Mouse (Mus musculus) midbrain, postnatal 0 days (tissue): ENCODE results near the gene Gm1673. TPM values are rescaled to one million over a fixed set of nuclear protein-coding genes. Genes with fewer than 3 reads are reported as not detected.

Experiments
- ATAC-seq: fragments of 200-750 bp; cut with Nextera tagmentation; 2 replicates; pipeline ENCODE4 v1.8.0; 2017; ENCODE audit warnings: moderate number of reproducible peaks, mild to moderate bottlenecking, moderate TSS enrichment, moderate library complexity; ENCODE audit not compliant: low FRiP score
- DNase-seq: peaks from one replicate; pipeline ENCODE4 v3.0.0-alpha.2; 2015; ENCODE audit warnings: low spot score
- H3K27ac ChIP-seq: fragments of 300-500 bp; sonication (generic); 2 replicates; pipeline ENCODE4 v1.5.1; 2014; ENCODE audit warnings: low read depth, mild to moderate bottlenecking, low read length, mixed read lengths
- H3K27me3 ChIP-seq: fragments of 300-500 bp; sonication (generic); 2 replicates; pipeline ENCODE4 v1.6.1; 2014; ENCODE audit warnings: low read length, control low read depth, mixed read lengths; ENCODE audit not compliant: insufficient read depth
- H3K36me3 ChIP-seq: fragments of 300-500 bp; sonication (generic); 2 replicates; pipeline ENCODE4 v1.6.1; 2014; ENCODE audit warnings: low read length, control low read depth, mixed read lengths; ENCODE audit not compliant: insufficient read depth
- H3K4me1 ChIP-seq: fragments of 300-500 bp; sonication (generic); 2 replicates; pipeline ENCODE4 v1.6.1; 2014; ENCODE audit warnings: mild to moderate bottlenecking, control low read depth, antibody characterized with exemption, low read length, mixed read lengths; ENCODE audit not compliant: insufficient read depth
- H3K4me2 ChIP-seq: fragments of 300-500 bp; sonication (generic); 2 replicates; pipeline ENCODE4 v1.6.1; 2014; ENCODE audit warnings: low read depth, mild to moderate bottlenecking, low read length, mixed read lengths; ENCODE audit not compliant: poor library complexity, severe bottlenecking
- H3K4me3 ChIP-seq: fragments of 300-500 bp; sonication (generic); 2 replicates; pipeline ENCODE4 v1.5.1; 2014; ENCODE audit warnings: low read depth, mild to moderate bottlenecking, low read length, moderate library complexity
- H3K9ac ChIP-seq: fragments of 300-500 bp; sonication (generic); replicated peaks from 2 replicates; pipeline ENCODE4 v1.6.1; 2014; ENCODE audit warnings: mild to moderate bottlenecking, low read length, moderate library complexity, mixed read lengths; ENCODE audit not compliant: poor library complexity, severe bottlenecking
- H3K9me3 ChIP-seq: fragments of 300-500 bp; sonication (generic); 2 replicates; pipeline ENCODE4 v1.6.1; 2016; ENCODE audit warnings: low read length, control low read depth
- CTCF ChIP-seq: IDR thresholded peaks from 2 replicates; pipeline ENCODE4 v1.5.1; 2016; ENCODE audit warnings: antibody characterized with exemption, mild to moderate bottlenecking
- WGBS: fragments of 180-500 bp; shearing (Covaris S2); extraction: QIAGEN DNeasy Blood & Tissue Kit; methylation state at CpG from one replicate; pipeline ENCODE4 v1.1.7; 2014; 5-methylcytosine and 5-hydroxymethylcytosine counted together
- polyA plus RNA-seq: library from polyadenylated mRNA; unstranded; fragments of >200 nt; fragmentation: Nextera tagmentation; extraction: Ambion mirVana; gene quantifications from 2 replicates; pipeline ENCODE4 v1.2.1, GENCODE M21; 2015
- total RNA-seq: library from RNA; depleted of rRNA; stranded (reverse); fragments of >200 nt; gene quantifications from 2 replicates; pipeline ENCODE4 v1.2.3, GENCODE M21; 2014

Gm1673 gene
- total and polyA plus RNA-seq, 2 experiments from 2014 or later, result 845 to 874 TPM

GRCm38 (mm10) chr5:33995843-33996693 is 12.8 kb downstream of the Gm1673 start, which contains the start of gene Nat8l:
Nat8l (plus strand) TSS chr5:33995984.
- Histone ChIP-seq H3K9me3 (no peaks in the 10 kb centered on the region), H3K4me3 (peak within 1 kb of the TSS; percentile 90), H3K27me3 (no peaks in the 10 kb centered on the region), H3K9ac (peak within 1 kb of the TSS; percentile 93), H3K4me1 (peaks cover 22% of the 10 kb centered on the region), H3K27ac (peak within 1 kb of the TSS; percentile 96), H3K36me3 (peaks cover 8% of the 10 kb centered on the region; the same call in 1 of the 2 replicates), H3K4me2 (peak within 1 kb of the TSS; percentile 82)
- under 1% methylated on average over 84 of the region's 90 CpGs for WGBS
- ATAC-seq (peak; percentile 93), DNase-seq (peak; percentile 96)
- TF ChIP-seq CTCF, result no peak; the same call in 1 of the 2 replicates

- Histone ChIP-seq H3K27me3 (no peaks in the 10 kb centered on the region), H3K4me2 (peak overlapping the region; percentile 82), H3K4me1 (peaks cover 22% of the 10 kb centered on the region), H3K4me3 (peak overlapping the region; percentile 90), H3K9ac (peak overlapping the region; percentile 93), H3K27ac (peak overlapping the region; percentile 96), H3K36me3 (peaks cover 14% of the 10 kb centered on the region), H3K9me3 (no peaks in the 10 kb centered on the region)
- no peak for DNase-seq
- 1% methylated on average over 19 of the region's 55 CpGs for WGBS
- TF ChIP-seq CTCF, result no peak
- peak; percentile 41 for ATAC-seq
These were observed 13.4 kb downstream of the Gm1673 start for GRCm38 (mm10) chr5:33996694-33997045.

- under 1% methylated on average over 77 of the region's 80 CpGs for WGBS
- ATAC-seq, result peak; percentile 4
These were observed 14.0 kb downstream of the Gm1673 start for GRCm38 (mm10) chr5:33997051-33997741.

GRCm38 (mm10) chr5:33997829-33998504 is 14.7 kb downstream of the Gm1673 start:
- no peak for ATAC-seq
- 73% methylated on average over 20 of the region's 20 CpGs for WGBS
- Histone ChIP-seq H3K4me1 (peaks cover 22% of the 10 kb centered on the region), H3K27ac (peak overlapping the region; percentile 96; the same call in 1 of the 2 replicates), H3K9ac (peak overlapping the region; percentile 93), H3K4me3 (peak overlapping the region; percentile 90), H3K36me3 (peaks cover 23% of the 10 kb centered on the region), H3K27me3 (no peaks in the 10 kb centered on the region), H3K9me3 (no peaks in the 10 kb centered on the region), H3K4me2 (peak overlapping the region; percentile 82)
- DNase-seq, result no peak
- no peak for TF ChIP-seq CTCF

More at GRCm38 (mm10) chr5:33997051-33997741, 14.0 kb downstream of the Gm1673 start:
- peak overlapping the region; percentile 93 for H3K9ac ChIP-seq
- H3K27ac ChIP-seq, result peak overlapping the region; percentile 96
- TF ChIP-seq CTCF, result no peak
- peak overlapping the region; percentile 90 for H3K4me3 ChIP-seq
- H3K9me3 ChIP-seq, result no peaks in the 10 kb centered on the region
- H3K36me3 ChIP-seq, result peaks cover 19% of the 10 kb centered on the region
- H3K4me2 ChIP-seq, result peak overlapping the region; percentile 82
- no peaks in the 10 kb centered on the region for H3K27me3 ChIP-seq
- peaks cover 22% of the 10 kb centered on the region for H3K4me1 ChIP-seq
- DNase-seq, result peak; percentile 55

- Histone ChIP-seq H3K27ac (no peak overlapping the region), H3K4me2 (peak overlapping the region; percentile 82), H3K9ac (0 out of 2 replicates have a peak overlapping the region, but pooled peaks have one; percentile 29), H3K4me3 (peak overlapping the region; percentile 90), H3K9me3 (no peaks in the 10 kb centered on the region), H3K4me1 (peaks cover 22% of the 10 kb centered on the region), H3K27me3 (no peaks in the 10 kb centered on the region), H3K36me3 (peaks cover 28% of the 10 kb centered on the region)
- WGBS, result 90% methylated on average over 3 of the region's 3 CpGs
- ATAC-seq, result no peak
- TF ChIP-seq CTCF, result no peak
- DNase-seq, result no peak
These were observed 15.3 kb downstream of the Gm1673 start for GRCm38 (mm10) chr5:33998505-33998877.
